Mouse (Mus musculus): ENCODE measurements at regions not wholly inside any gene's neighbourhood (a gene's known extent, or its start where the extent isn't known, plus 50 kb on each side); places are given as distances from the start of the nearest gene placed in this dataset. TPM values are rescaled to one million over a fixed set of nuclear protein-coding genes. Genes with fewer than 3 reads are reported as not detected.

- H3K9me3 ChIP-seq (replicated peaks; ENCODE audit: control insufficient read depth, low read length, poor library complexity, severe bottlenecking) = no peaks in the 10 kb centered on the region
- WGBS = 22% methylated on average over 7 of the region's 8 CpGs
- no peak overlapping the region for H3K4me3 ChIP-seq (ENCODE audit: low read depth, low read length)
- H3K27ac ChIP-seq (ENCODE audit: low read length) = no peak overlapping the region
- H3K4me1 ChIP-seq (ENCODE audit: control insufficient read depth, insufficient read depth, low read length) = peaks cover 5% of the 10 kb centered on the region
- H3K27me3 ChIP-seq (ENCODE audit: control insufficient read depth, insufficient read depth, low read depth, low read length) = no peaks in the 10 kb centered on the region
- no peak overlapping the region for H3K4me2 ChIP-seq (ENCODE audit: low read length)
- H3K9ac ChIP-seq (ENCODE audit: low read depth, low read length) = no peak overlapping the region
- H3K36me3 ChIP-seq (ENCODE audit: control insufficient read depth, insufficient read depth, low read length) = no peaks in the 10 kb centered on the region
- ATAC-seq = no peak
Measured at GRCm38 (mm10) chr6:94751101-94751440, 51.1 kb upstream of the Lrig1 start.

GRCm38 (mm10) chr6:94750228-94751100 is 50.5 kb upstream of the Lrig1 start:
- no peak for ATAC-seq
- no peaks in the 10 kb centered on the region for H3K36me3 ChIP-seq (ENCODE audit: control insufficient read depth, insufficient read depth, low read length)
- H3K4me2 ChIP-seq (ENCODE audit: low read length) = peak overlapping the region; percentile 26; the same call in 1 of the 2 replicates

More at GRCm38 (mm10) chr6:94750228-94751100, 50.5 kb upstream of the Lrig1 start:
- H3K27me3 ChIP-seq (ENCODE audit: control insufficient read depth, insufficient read depth, low read depth, low read length) = no peaks in the 10 kb centered on the region
- H3K9ac ChIP-seq (ENCODE audit: low read depth, low read length) = no peak overlapping the region
- WGBS = 4% methylated on average over 13 of the region's 13 CpGs
- H3K4me1 ChIP-seq (ENCODE audit: control insufficient read depth, insufficient read depth, low read length) = peaks cover 5% of the 10 kb centered on the region
- H3K9me3 ChIP-seq (replicated peaks; ENCODE audit: control insufficient read depth, low read length, poor library complexity, severe bottlenecking) = no peaks in the 10 kb centered on the region
- H3K27ac ChIP-seq (ENCODE audit: low read length) = no peak overlapping the region
- no peak overlapping the region for H3K4me3 ChIP-seq (ENCODE audit: low read depth, low read length)

Small RNAs in the stretch of these regions (microRNA-seq; reads per million reads assigned to microRNA genes)
- gene Gm23364 = not detected
